Mouse (Mus musculus): ENCODE results near the gene Emp3. TPM values are rescaled to one million over a fixed set of nuclear protein-coding genes. Genes with fewer than 3 reads are reported as not detected.

The Emp3 gene
- polyA plus RNA-seq, 1 experiment = 409 TPM

GRCm38 (mm10) chr7:45873061-45873947 is 47.9 kb downstream of the Emp3 start:
- Histone ChIP-seq H3K79me2 (ENCODE audit: control insufficient read depth, insufficient read depth) (peaks cover 29% of the 10 kb centered on the region), H3K4me2 (ENCODE audit: low read depth) (peak overlapping the region; percentile 88), H3K4me3 (peak overlapping the region; percentile 94), H3ac (ENCODE audit: control insufficient read depth, insufficient read length) (peak overlapping the region; percentile 57), H3K36me3 (ENCODE audit: control insufficient read depth, insufficient read depth) (peaks cover 9% of the 10 kb centered on the region), H3K27me3 (ENCODE audit: control insufficient read depth, insufficient read depth, insufficient read length) (peaks cover 11% of the 10 kb centered on the region)
- no peak for TF ChIP-seq POLR2A (IDR thresholded peaks at IDR 0.05; ENCODE audit: insufficient read length, low read depth)
- TF ChIP-seq POLR2AphosphoS2 (IDR thresholded peaks at IDR 0.05; ENCODE audit: insufficient read length, low read depth) = peak; percentile 46
- TF ChIP-seq MYOG (IDR thresholded peaks at IDR 0.05; ENCODE audit: control insufficient read depth in 1 of 3, insufficient read depth in 1 of 3, insufficient read length in 2 of 3, low read depth in 2 of 3) = no peak
- no peak for TF ChIP-seq SRF (IDR thresholded peaks at IDR 0.05; ENCODE audit: control insufficient read depth, insufficient read length, low read depth)
- TF ChIP-seq USF1 (IDR thresholded peaks at IDR 0.05; ENCODE audit: low read depth) = no peak

- peak; percentile 69 for TF ChIP-seq POLR2A (IDR thresholded peaks at IDR 0.05; ENCODE audit: insufficient read length, low read depth)
- peak; percentile 77 for TF ChIP-seq POLR2AphosphoS2 (IDR thresholded peaks at IDR 0.05; ENCODE audit: insufficient read length, low read depth)
- TF ChIP-seq REST (IDR thresholded peaks at IDR 0.05; ENCODE audit: insufficient read depth, insufficient read length) = no peak
- TF ChIP-seq USF1 (IDR thresholded peaks at IDR 0.05; ENCODE audit: low read depth) = no peak
- TF ChIP-seq TCF3 (IDR thresholded peaks at IDR 0.05; ENCODE audit: insufficient read length, low read depth) = no peak
- TF ChIP-seq MAX (IDR thresholded peaks at IDR 0.05; ENCODE audit: low read depth) = no peak
- no peak for TF ChIP-seq TCF12 (IDR thresholded peaks at IDR 0.05; ENCODE audit: insufficient read depth, poor library complexity, severe bottlenecking)
- no peak for TF ChIP-seq SRF (IDR thresholded peaks at IDR 0.05; ENCODE audit: control insufficient read depth, insufficient read length, low read depth)
- peak within 1 kb of the TSS; percentile 94 for H3K4me3 ChIP-seq
These were observed 48.6 kb downstream of the Emp3 start, which contains the start of gene Kdelr1 for GRCm38 (mm10) chr7:45872624-45873023. Kdelr1 (plus strand) TSS chr7:45872772.

GRCm38 (mm10) chr7:45870282-45871058 is 50.7 kb downstream of the Emp3 start:
- Histone ChIP-seq H3ac (ENCODE audit: control insufficient read depth, insufficient read length) (no peak overlapping the region), H3K4me2 (ENCODE audit: low read depth) (no peak overlapping the region), H3K27me3 (ENCODE audit: control insufficient read depth, insufficient read depth, insufficient read length) (peaks cover 11% of the 10 kb centered on the region), H3K4me3 (no peak overlapping the region), H3K36me3 (ENCODE audit: control insufficient read depth, insufficient read depth) (no peaks in the 10 kb centered on the region), H3K79me2 (ENCODE audit: control insufficient read depth, insufficient read depth) (peaks cover 25% of the 10 kb centered on the region)
- TF ChIP-seq MYOG (IDR thresholded peaks at IDR 0.05; ENCODE audit: control insufficient read depth in 1 of 3, insufficient read depth in 1 of 3, insufficient read length in 2 of 3, low read depth in 2 of 3) (no peak), POLR2A (IDR thresholded peaks at IDR 0.05; ENCODE audit: insufficient read length, low read depth) (no peak), POLR2AphosphoS2 (IDR thresholded peaks at IDR 0.05; ENCODE audit: insufficient read length, low read depth) (peak; percentile 56), CEBPB (IDR thresholded peaks at IDR 0.05; ENCODE audit: insufficient read depth, poor library complexity, severe bottlenecking) (no peak), MYOD1 (IDR thresholded peaks at IDR 0.05; ENCODE audit: control insufficient read depth in 1 of 3, insufficient read length in 2 of 3, low read depth in 2 of 3) (no peak), USF1 (IDR thresholded peaks at IDR 0.05; ENCODE audit: low read depth) (no peak), TCF12 (IDR thresholded peaks at IDR 0.05; ENCODE audit: insufficient read depth, poor library complexity, severe bottlenecking) (no peak)

More at GRCm38 (mm10) chr7:45872624-45873023, 48.6 kb downstream of the Emp3 start, which contains the start of gene Kdelr1:
- Histone ChIP-seq H3K4me2 (ENCODE audit: low read depth) (peak within 1 kb of the TSS; percentile 88), H3K36me3 (ENCODE audit: control insufficient read depth, insufficient read depth) (peaks cover 6% of the 10 kb centered on the region), H3K27me3 (ENCODE audit: control insufficient read depth, insufficient read depth, insufficient read length) (peaks cover 11% of the 10 kb centered on the region), H3K79me2 (ENCODE audit: control insufficient read depth, insufficient read depth) (peaks cover 29% of the 10 kb centered on the region), H3ac (ENCODE audit: control insufficient read depth, insufficient read length) (peak within 1 kb of the TSS; percentile 57)

GRCm38 (mm10) chr7:45869787-45870186 is 51.4 kb downstream of the Emp3 start:
- TF ChIP-seq POLR2AphosphoS2 (IDR thresholded peaks at IDR 0.05; ENCODE audit: insufficient read length, low read depth) (peak; percentile 38), SRF (IDR thresholded peaks at IDR 0.05; ENCODE audit: control insufficient read depth, insufficient read length, low read depth) (no peak), TCF3 (IDR thresholded peaks at IDR 0.05; ENCODE audit: insufficient read length, low read depth) (no peak)
- peaks cover 20% of the 10 kb centered on the region for H3K79me2 ChIP-seq (ENCODE audit: control insufficient read depth, insufficient read depth)
- H3K4me3 ChIP-seq = no peak overlapping the region
- no peak overlapping the region for H3K4me2 ChIP-seq (ENCODE audit: low read depth)
- H3K27me3 ChIP-seq (ENCODE audit: control insufficient read depth, insufficient read depth, insufficient read length) = peaks cover 11% of the 10 kb centered on the region
- no peak overlapping the region for H3ac ChIP-seq (ENCODE audit: control insufficient read depth, insufficient read length)
- no peaks in the 10 kb centered on the region for H3K36me3 ChIP-seq (ENCODE audit: control insufficient read depth, insufficient read depth)

DNA sequence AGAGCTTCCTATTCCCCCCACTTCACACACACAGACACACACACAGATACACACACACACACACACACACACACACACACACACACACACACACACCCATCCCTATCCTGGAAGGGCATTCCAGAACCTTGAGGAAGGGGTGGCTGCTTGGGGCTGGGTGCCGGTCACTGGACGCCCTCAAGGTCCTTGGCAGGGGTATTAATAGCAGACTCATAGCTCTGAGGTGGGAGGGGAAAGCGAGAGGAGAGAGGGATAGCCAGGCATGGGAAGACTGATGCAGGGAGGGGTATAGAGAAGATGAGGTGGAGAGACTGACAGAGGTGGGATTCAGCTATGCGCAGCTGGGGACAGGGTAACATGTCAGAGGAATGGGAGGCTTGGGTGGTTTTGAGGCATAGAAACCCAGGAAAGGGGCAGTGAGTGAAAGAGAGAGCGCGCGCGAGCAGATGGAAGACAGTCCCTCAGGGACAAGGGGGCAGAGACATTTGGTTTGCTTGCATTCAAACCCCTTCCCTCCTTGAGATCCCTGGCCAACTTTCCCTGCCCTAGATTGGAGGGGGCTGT is 52.0 kb downstream of the Emp3 start:
- H3K36me3 ChIP-seq (ENCODE audit: control insufficient read depth, insufficient read depth) = no peaks in the 10 kb centered on the region
- no peak overlapping the region for H3ac ChIP-seq (ENCODE audit: control insufficient read depth, insufficient read length)
- peaks cover 11% of the 10 kb centered on the region for H3K27me3 ChIP-seq (ENCODE audit: control insufficient read depth, insufficient read depth, insufficient read length)
- no peak overlapping the region for H3K4me2 ChIP-seq (ENCODE audit: low read depth)
- H3K79me2 ChIP-seq (ENCODE audit: control insufficient read depth, insufficient read depth) = peaks cover 14% of the 10 kb centered on the region
- H3K4me3 ChIP-seq = no peak overlapping the region
- TF ChIP-seq CEBPB (IDR thresholded peaks at IDR 0.05; ENCODE audit: insufficient read depth, poor library complexity, severe bottlenecking) (no peak), POLR2AphosphoS2 (IDR thresholded peaks at IDR 0.05; ENCODE audit: insufficient read length, low read depth) (no peak), E2F4 (IDR thresholded peaks at IDR 0.05; ENCODE audit: insufficient read depth) (no peak), TCF12 (IDR thresholded peaks at IDR 0.05; ENCODE audit: insufficient read depth, poor library complexity, severe bottlenecking) (no peak), SRF (IDR thresholded peaks at IDR 0.05; ENCODE audit: control insufficient read depth, insufficient read length, low read depth) (no peak), REST (IDR thresholded peaks at IDR 0.05; ENCODE audit: insufficient read depth, insufficient read length) (no peak), MAX (IDR thresholded peaks at IDR 0.05; ENCODE audit: low read depth) (no peak), MYOD1 (IDR thresholded peaks at IDR 0.05; ENCODE audit: control insufficient read depth in 1 of 3, insufficient read length in 2 of 3, low read depth in 2 of 3) (no peak), USF1 (IDR thresholded peaks at IDR 0.05; ENCODE audit: low read depth) (no peak), POLR2A (IDR thresholded peaks at IDR 0.05; ENCODE audit: insufficient read length, low read depth) (no peak), MYOG (IDR thresholded peaks at IDR 0.05; ENCODE audit: control insufficient read depth in 1 of 3, insufficient read depth in 1 of 3, insufficient read length in 2 of 3, low read depth in 2 of 3) (no peak)

Data from myocyte (in vitro differentiated cells).